Mouse (Mus musculus): ENCODE results near the gene Gm20696. TPM values are rescaled to one million over a fixed set of nuclear protein-coding genes. Genes with fewer than 3 reads are reported as not detected.

The Gm20696 gene
- polyA plus RNA-seq, 1 experiment from 2014 or later, result 3.0 TPM

DNA sequence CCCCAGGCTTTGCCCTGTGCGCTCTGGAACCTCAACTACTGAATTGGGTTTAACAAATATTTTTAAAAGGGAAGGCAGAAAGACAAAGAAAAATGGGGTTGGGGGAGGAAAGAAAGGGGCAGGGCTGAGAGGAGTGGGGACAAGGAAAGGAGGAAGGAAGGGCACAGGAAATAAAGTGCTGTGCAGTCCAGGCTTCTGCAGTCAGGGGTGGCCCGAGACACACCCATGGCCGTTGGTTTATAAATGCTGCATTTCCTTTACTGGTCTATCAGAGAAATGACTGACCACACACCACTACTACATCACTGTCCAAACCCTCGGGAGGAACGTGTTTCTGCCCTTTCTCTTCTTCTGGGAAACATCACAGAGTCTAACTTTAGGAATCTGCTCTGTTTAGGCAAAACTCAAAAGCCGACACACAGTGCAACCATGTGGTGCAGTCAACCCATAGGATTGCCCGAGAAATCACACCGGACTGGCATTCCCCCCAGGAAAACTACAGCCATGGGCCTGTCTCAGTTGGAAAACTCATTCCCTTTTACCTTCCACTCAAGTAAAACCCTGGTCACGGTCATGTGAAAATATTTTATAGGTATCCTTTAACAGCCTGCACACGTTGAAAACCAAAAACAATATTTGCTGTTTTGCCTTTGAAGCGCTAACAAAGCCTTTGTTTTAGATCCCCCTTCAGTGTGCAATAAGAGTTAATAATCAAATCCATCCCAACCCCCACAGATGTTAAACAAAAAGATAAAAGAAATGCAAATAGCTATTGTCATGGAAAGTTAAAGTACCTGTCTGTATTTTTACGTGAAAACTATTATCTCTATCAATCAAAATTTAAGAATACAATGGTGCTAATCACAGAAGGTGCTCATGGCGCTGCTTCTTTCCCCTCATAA lies 402.2 kb downstream of the Gm20696 start:
- Histone ChIP-seq H3K27ac (ENCODE audit: low read depth, low read length) (no peak overlapping the region), H3K4me3 (ENCODE audit: low read depth, low read length) (no peak overlapping the region), H3K4me1 (ENCODE audit: control insufficient read depth, insufficient read depth, low read length) (peaks cover 8% of the 10 kb centered on the region; the same call in 1 of the 2 replicates), H3K4me2 (ENCODE audit: low read depth, low read length) (peak overlapping the region; percentile 2; the same call in 1 of the 2 replicates), H3K9me3 (ENCODE audit: control insufficient read depth, low read length) (no peaks in the 10 kb centered on the region), H3K27me3 (ENCODE audit: control insufficient read depth, insufficient read depth, low read length) (no peaks in the 10 kb centered on the region), H3K36me3 (ENCODE audit: control insufficient read depth, insufficient read depth, low read length) (no peaks in the 10 kb centered on the region), H3K9ac (replicated peaks; ENCODE audit: low read depth, low read length) (no peak overlapping the region)
- no peak for ATAC-seq (ENCODE audit: low read depth)
- WGBS, result 17% methylated on average over 13 of the region's 13 CpGs

DNA sequence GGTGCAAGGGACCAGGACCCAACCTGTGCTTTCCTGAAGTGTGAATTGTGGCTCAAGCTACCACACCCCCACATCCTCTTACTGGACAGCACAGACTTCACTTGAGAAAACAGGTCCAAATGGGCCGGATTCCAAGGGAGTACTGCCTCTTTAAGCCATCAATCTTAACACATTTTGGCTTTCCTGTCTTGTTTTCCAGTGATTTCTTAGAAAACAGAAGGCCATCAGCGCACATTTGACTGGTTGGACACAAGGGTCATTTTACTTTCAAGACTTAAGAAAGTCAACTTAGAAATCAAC lies 402.8 kb downstream of the Gm20696 start:
- WGBS, result 30% methylated on average over 2 of the region's 2 CpGs
- Histone ChIP-seq H3K27me3 (ENCODE audit: control insufficient read depth, insufficient read depth, low read length) (no peaks in the 10 kb centered on the region), H3K4me2 (ENCODE audit: low read depth, low read length) (no peak overlapping the region), H3K9me3 (ENCODE audit: control insufficient read depth, low read length) (no peaks in the 10 kb centered on the region), H3K9ac (replicated peaks; ENCODE audit: low read depth, low read length) (no peak overlapping the region), H3K27ac (ENCODE audit: low read depth, low read length) (no peak overlapping the region), H3K36me3 (ENCODE audit: control insufficient read depth, insufficient read depth, low read length) (no peaks in the 10 kb centered on the region), H3K4me1 (ENCODE audit: control insufficient read depth, insufficient read depth, low read length) (peaks cover 8% of the 10 kb centered on the region; the same call in 1 of the 2 replicates), H3K4me3 (ENCODE audit: low read depth, low read length) (no peak overlapping the region)
- ATAC-seq (ENCODE audit: low read depth), result no peak

DNA sequence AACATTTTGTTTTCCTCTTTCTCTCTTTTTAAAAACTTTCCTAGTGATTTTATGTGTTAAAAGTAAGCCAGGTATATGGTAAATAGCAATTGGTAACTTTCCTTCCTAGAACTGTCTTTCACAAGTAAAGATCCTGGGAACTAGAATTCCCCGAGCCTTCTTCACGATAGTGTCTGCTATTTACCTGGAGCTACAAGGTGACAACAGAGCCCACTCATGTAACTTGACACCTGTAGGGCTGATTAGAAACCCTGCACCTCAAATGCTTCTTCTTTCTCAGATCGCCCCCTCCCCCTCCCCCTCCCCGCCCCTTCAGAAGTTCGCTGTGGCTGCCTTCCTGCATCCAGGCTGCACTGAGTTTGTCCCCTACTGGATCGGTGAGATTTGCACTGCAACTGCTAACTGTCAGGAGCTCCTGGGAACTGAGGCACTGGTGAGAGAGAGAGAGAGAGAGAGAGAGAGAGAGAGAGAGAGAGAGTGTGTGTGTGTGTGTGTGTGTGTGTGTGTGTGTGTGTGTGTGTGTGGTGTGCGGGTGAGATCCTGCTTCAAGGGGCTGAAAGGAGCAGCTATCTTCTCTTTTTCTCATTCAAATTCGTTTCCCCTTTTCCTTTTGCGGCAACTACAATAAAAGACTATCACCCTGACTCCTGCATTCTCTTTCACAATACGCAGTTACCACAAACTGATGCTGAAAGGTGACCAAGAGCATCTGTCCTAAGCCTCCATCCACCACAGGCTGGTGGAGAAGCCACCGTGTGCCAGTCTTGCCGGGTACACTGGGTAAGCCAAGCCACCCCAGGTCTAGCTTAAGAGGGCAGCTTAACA lies 403.3 kb downstream of the Gm20696 start:
- ATAC-seq (ENCODE audit: low read depth), result no peak

DNA sequence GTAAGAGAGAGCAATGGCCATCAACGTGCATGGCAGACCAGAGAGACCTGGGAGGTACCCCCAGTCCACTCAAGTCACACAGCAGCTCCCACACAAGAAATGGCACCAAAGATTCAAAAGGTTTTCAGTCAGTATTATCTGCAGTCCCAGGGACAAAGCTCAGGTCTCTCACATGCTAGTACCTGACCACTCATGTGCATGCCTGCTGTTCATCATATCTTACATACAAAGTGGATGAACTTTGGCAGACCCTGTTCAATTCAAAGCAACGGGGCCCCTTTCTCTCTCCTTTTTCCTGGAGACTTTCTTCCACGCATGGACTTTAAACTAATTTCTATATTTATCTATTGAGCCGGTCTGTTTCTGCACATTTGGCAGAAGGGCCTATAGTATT lies 404.9 kb downstream of the Gm20696 start:
- Histone ChIP-seq H3K9ac (replicated peaks; ENCODE audit: low read depth, low read length) (no peak overlapping the region), H3K4me2 (ENCODE audit: low read depth, low read length) (no peak overlapping the region), H3K4me3 (ENCODE audit: low read depth, low read length) (no peak overlapping the region), H3K36me3 (ENCODE audit: control insufficient read depth, insufficient read depth, low read length) (no peaks in the 10 kb centered on the region), H3K4me1 (ENCODE audit: control insufficient read depth, insufficient read depth, low read length) (peaks cover 8% of the 10 kb centered on the region; the same call in 1 of the 2 replicates), H3K27me3 (ENCODE audit: control insufficient read depth, insufficient read depth, low read length) (no peaks in the 10 kb centered on the region), H3K27ac (ENCODE audit: low read depth, low read length) (no peak overlapping the region), H3K9me3 (ENCODE audit: control insufficient read depth, low read length) (no peaks in the 10 kb centered on the region)
- no peak for ATAC-seq (ENCODE audit: low read depth)
- 62% methylated on average over 4 of the region's 4 CpGs for WGBS

More for the DNA sequence above, 403.3 kb downstream of the Gm20696 start:
- no peaks in the 10 kb centered on the region for H3K9me3 ChIP-seq (ENCODE audit: control insufficient read depth, low read length)
- no peak overlapping the region for H3K9ac ChIP-seq (replicated peaks; ENCODE audit: low read depth, low read length)
- H3K27ac ChIP-seq (ENCODE audit: low read depth, low read length), result no peak overlapping the region
- 16% methylated on average over 12 of the region's 12 CpGs for WGBS
- H3K36me3 ChIP-seq (ENCODE audit: control insufficient read depth, insufficient read depth, low read length), result no peaks in the 10 kb centered on the region
- no peak overlapping the region for H3K4me2 ChIP-seq (ENCODE audit: low read depth, low read length)
- peaks cover 8% of the 10 kb centered on the region; the same call in 1 of the 2 replicates for H3K4me1 ChIP-seq (ENCODE audit: control insufficient read depth, insufficient read depth, low read length)
- no peak overlapping the region for H3K4me3 ChIP-seq (ENCODE audit: low read depth, low read length)
- no peaks in the 10 kb centered on the region for H3K27me3 ChIP-seq (ENCODE audit: control insufficient read depth, insufficient read depth, low read length)

DNA sequence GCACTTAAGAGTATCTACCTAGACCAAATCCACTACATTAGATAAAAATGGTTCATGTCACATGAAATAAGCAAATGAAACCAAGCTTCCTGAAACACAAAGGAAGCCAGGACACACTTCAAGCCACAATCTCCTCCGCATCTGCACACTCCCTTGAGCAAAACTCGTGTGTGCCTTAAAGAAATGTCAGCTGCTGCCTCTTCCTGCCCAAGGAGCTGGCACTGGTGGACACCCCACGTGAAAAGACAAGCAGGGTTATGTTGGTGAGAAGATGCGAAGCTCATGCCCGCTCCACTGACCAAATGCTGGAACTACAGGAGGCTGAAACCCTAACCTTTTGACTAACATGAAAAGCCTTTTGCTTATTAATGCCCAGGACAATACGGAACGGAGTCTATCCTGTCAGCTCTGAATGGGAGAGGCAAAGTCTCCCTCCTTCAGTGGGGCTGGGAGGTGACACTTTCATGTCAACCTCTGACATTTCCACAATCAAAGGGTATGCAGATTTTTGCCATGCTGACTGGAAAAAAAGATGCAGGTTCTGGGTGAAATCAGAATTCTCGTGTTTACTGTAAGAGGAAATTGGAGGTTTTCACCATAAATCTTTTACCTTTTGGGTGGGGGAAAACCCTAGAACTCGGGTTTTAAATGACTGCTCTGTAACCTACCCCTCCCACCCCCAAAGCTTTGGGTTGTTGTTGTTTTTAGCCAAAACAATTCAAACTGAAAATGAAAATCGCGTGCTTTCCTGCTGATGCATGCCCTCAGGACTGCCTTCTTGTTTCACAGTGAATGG lies 405.5 kb downstream of the Gm20696 start:
- H3K27me3 ChIP-seq (ENCODE audit: control insufficient read depth, insufficient read depth, low read length), result no peaks in the 10 kb centered on the region
- H3K9me3 ChIP-seq (ENCODE audit: control insufficient read depth, low read length), result no peaks in the 10 kb centered on the region
- no peak for ATAC-seq (ENCODE audit: low read depth)
- H3K27ac ChIP-seq (ENCODE audit: low read depth, low read length), result no peak overlapping the region
- no peak overlapping the region for H3K9ac ChIP-seq (replicated peaks; ENCODE audit: low read depth, low read length)
- H3K36me3 ChIP-seq (ENCODE audit: control insufficient read depth, insufficient read depth, low read length), result no peaks in the 10 kb centered on the region
- WGBS, result 62% methylated on average over 11 of the region's 11 CpGs
- H3K4me1 ChIP-seq (ENCODE audit: control insufficient read depth, insufficient read depth, low read length), result peaks cover 8% of the 10 kb centered on the region; the same call in 1 of the 2 replicates
- no peak overlapping the region for H3K4me3 ChIP-seq (ENCODE audit: low read depth, low read length)
- H3K4me2 ChIP-seq (ENCODE audit: low read depth, low read length), result no peak overlapping the region

DNA sequence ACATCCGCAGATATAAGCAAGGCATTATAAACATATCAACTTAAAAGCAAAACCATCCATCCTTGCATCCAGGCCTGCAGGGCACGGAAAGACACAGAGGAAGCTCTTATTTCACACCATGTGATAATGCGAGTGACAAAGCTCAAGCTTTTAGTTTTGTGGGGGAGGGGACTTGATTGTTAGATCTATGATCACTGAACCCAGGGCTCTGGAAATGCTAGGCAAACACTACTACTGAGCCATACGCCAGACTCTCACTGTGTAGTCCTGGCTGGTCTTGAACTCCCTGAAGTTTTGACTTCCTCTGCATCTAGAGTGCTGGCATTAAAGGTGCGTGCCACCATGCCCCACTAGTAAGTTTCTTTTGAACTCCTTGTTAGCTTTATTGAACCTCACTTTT lies 408.3 kb downstream of the Gm20696 start:
- Histone ChIP-seq H3K9ac (replicated peaks; ENCODE audit: low read depth, low read length) (no peak overlapping the region), H3K27ac (ENCODE audit: low read depth, low read length) (no peak overlapping the region), H3K4me3 (ENCODE audit: low read depth, low read length) (no peak overlapping the region), H3K27me3 (ENCODE audit: control insufficient read depth, insufficient read depth, low read length) (no peaks in the 10 kb centered on the region), H3K36me3 (ENCODE audit: control insufficient read depth, insufficient read depth, low read length) (no peaks in the 10 kb centered on the region), H3K4me2 (ENCODE audit: low read depth, low read length) (no peak overlapping the region), H3K9me3 (ENCODE audit: control insufficient read depth, low read length) (no peaks in the 10 kb centered on the region), H3K4me1 (ENCODE audit: control insufficient read depth, insufficient read depth, low read length) (no peaks in the 10 kb centered on the region)
- WGBS, result 77% methylated on average over 5 of the region's 5 CpGs
- ATAC-seq (ENCODE audit: low read depth), result no peak

DNA sequence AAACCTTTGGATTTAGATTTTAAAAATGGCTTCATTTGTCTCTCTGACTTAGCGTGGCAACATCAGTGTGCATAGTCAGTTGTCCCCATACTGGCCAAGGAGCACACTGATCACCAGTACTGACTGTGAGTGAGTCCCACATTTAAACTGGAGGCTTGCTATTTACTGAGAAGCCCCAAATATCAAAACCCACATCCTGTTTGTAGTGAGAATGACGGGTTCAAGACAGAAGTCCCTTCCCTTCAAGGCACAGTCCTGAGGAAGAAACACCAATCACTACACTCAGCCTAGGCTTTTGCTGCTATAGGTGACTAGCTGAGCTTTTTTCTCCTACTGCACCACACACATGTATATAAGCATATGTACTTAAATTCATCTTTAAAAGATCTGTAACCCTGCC lies 408.9 kb downstream of the Gm20696 start:
- no peak overlapping the region for H3K4me3 ChIP-seq (ENCODE audit: low read depth, low read length)
- no peak overlapping the region for H3K27ac ChIP-seq (ENCODE audit: low read depth, low read length)
- ATAC-seq (ENCODE audit: low read depth), result no peak
- no peaks in the 10 kb centered on the region for H3K4me1 ChIP-seq (ENCODE audit: control insufficient read depth, insufficient read depth, low read length)
- H3K9me3 ChIP-seq (ENCODE audit: control insufficient read depth, low read length), result no peaks in the 10 kb centered on the region
- no peak overlapping the region for H3K4me2 ChIP-seq (ENCODE audit: low read depth, low read length)
- H3K36me3 ChIP-seq (ENCODE audit: control insufficient read depth, insufficient read depth, low read length), result no peaks in the 10 kb centered on the region
- H3K27me3 ChIP-seq (ENCODE audit: control insufficient read depth, insufficient read depth, low read length), result no peaks in the 10 kb centered on the region
- 86% methylated on average over 2 of the region's 2 CpGs for WGBS
- no peak overlapping the region for H3K9ac ChIP-seq (replicated peaks; ENCODE audit: low read depth, low read length)

DNA sequence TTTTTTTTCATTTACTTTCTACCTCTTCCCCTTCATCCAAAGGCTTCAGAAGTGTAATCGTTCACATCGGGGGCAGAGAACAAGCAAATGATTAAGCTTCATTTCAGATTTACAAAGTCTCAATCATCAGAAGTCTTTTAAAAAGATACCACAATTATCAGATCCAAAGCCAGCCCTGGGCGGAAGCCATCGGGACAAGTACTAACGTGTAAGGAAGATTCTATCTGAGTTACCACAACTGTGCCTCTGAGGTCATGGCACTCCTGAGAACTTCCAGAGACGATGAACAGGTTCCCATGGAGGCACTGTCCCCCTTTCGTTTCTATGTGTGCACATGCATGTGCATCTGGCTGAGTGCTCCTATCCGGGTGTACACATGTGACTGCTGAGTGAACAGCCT lies 413.3 kb downstream of the Gm20696 start:
- ATAC-seq (ENCODE audit: low read depth), result no peak
- Histone ChIP-seq H3K4me1 (ENCODE audit: control insufficient read depth, insufficient read depth, low read length) (no peaks in the 10 kb centered on the region), H3K36me3 (ENCODE audit: control insufficient read depth, insufficient read depth, low read length) (no peaks in the 10 kb centered on the region), H3K4me2 (ENCODE audit: low read depth, low read length) (no peak overlapping the region), H3K9me3 (ENCODE audit: control insufficient read depth, low read length) (no peaks in the 10 kb centered on the region), H3K9ac (replicated peaks; ENCODE audit: low read depth, low read length) (no peak overlapping the region), H3K27me3 (ENCODE audit: control insufficient read depth, insufficient read depth, low read length) (no peaks in the 10 kb centered on the region), H3K4me3 (ENCODE audit: low read depth, low read length) (no peak overlapping the region), H3K27ac (ENCODE audit: low read depth, low read length) (no peak overlapping the region)
- WGBS, result 92% methylated on average over 8 of the region's 8 CpGs
